In the genomic region with DNA sequence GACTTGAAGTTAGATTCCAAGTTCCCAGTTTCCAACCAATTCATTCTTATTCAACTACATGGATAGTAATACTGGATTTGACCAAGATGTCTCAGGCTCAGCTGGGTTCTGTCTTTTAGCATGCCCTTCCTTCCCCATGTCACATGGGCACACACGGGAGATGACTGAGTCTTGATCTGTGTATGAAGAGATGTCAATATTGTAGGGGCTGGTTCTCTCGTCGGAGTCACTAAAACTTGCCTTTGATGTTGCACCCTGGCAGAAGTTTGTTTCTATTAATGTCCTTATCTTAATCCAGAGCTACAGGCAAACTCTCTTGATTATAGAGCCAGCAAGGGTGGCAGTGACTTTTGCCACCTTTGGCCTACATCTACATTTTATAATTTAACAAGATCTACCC, we compare ENCODE assay signal across 19 mouse cellular contexts. TPM values are rescaled to one million over a fixed set of nuclear protein-coding genes. Genes with fewer than 3 reads are reported as not detected.
DNase-seq lines count a peak whose midpoint lies in the region; ATAC-seq lines count a peak whose summit lies in the region.
"Had no signal": no experiment of that assay in that cellular context is flagged by ENCODE, and none has a peak within 500 bp of the region (broad histone marks: within the 10 kb centered on the region; RNA-seq: fewer than 3 reads in every experiment).

No protein-coding gene starts in this region.

- H3K4me2 ChIP-seq in heart, embryonic 11.5 days, result no peak overlapping the region
- no peak overlapping the region for H3K4me2 ChIP-seq in heart, embryonic 13.5 days
- no peak overlapping the region for H3K4me2 ChIP-seq in heart, embryonic 15.5 days
- no peak overlapping the region for H3K4me2 ChIP-seq in stomach, embryonic 15.5 days
- H3K4me2 ChIP-seq: embryonic facial prominence, embryonic 12.5 days; forebrain, embryonic 12.5 days; hindbrain, embryonic 15.5 days had no signal

- peak; percentile 41 for DNase-seq in heart, adult 8-10 months (ENCODE audit: low spot score)
- DNase-seq in cerebellum, postnatal 36 days, result no peak
- DNase-seq: adrenal gland, adult 2 months; adrenal gland, postnatal 25 days; cerebellum, adult 18-20 months; cerebellum, adult 9-11 months; gastrocnemius, postnatal 25 days had no signal

- H3K27ac ChIP-seq in heart, embryonic 11.5 days (ENCODE audit: low read depth, low read length), result no peak overlapping the region
- H3K27ac ChIP-seq in heart, embryonic 13.5 days (replicated peaks), result peak overlapping the region; percentile 44; the same call in 1 of the 2 replicates
- peak overlapping the region; percentile 6; the same call in 1 of the 2 replicates for H3K27ac ChIP-seq in heart, embryonic 15.5 days
- H3K27ac ChIP-seq in stomach, embryonic 15.5 days, result peak overlapping the region; percentile 36; the same call in 1 of the 2 replicates
- H3K27ac ChIP-seq: embryonic facial prominence, embryonic 12.5 days; forebrain, embryonic 12.5 days; hindbrain, embryonic 15.5 days had no signal

- WGBS in heart, embryonic 11.5 days (ENCODE audit: insufficient replicate concordance), result 49% methylated on average over 3 of the region's 3 CpGs
- WGBS in heart, embryonic 13.5 days, result 36% methylated on average over 3 of the region's 3 CpGs
- WGBS in heart, embryonic 15.5 days, result 36% methylated on average over 3 of the region's 3 CpGs
- WGBS in stomach, embryonic 15.5 days, result 53% methylated on average over 3 of the region's 3 CpGs

- no peaks in the 10 kb centered on the region for H3K9me3 ChIP-seq in heart, embryonic 11.5 days (replicated peaks; ENCODE audit: control insufficient read depth, low read length)
- no peaks in the 10 kb centered on the region; the same call in 1 of the 2 replicates for H3K9me3 ChIP-seq in heart, embryonic 13.5 days
- H3K9me3 ChIP-seq in heart, embryonic 15.5 days (replicated peaks), result no peaks in the 10 kb centered on the region
- H3K9me3 ChIP-seq in stomach, embryonic 15.5 days, result no peaks in the 10 kb centered on the region
- H3K9me3 ChIP-seq: embryonic facial prominence, embryonic 12.5 days; forebrain, embryonic 12.5 days; hindbrain, embryonic 15.5 days had no signal

- no peaks in the 10 kb centered on the region; the same call in 1 of the 2 replicates for H3K4me1 ChIP-seq in heart, embryonic 11.5 days (ENCODE audit: control insufficient read depth, insufficient read depth, low read length)
- H3K4me1 ChIP-seq in heart, embryonic 13.5 days, result peaks cover 28% of the 10 kb centered on the region
- H3K4me1 ChIP-seq in heart, embryonic 15.5 days (replicated peaks), result peaks cover 24% of the 10 kb centered on the region
- no peaks in the 10 kb centered on the region for H3K4me1 ChIP-seq in stomach, embryonic 15.5 days
- H3K4me1 ChIP-seq: forebrain, embryonic 12.5 days; hindbrain, embryonic 15.5 days had no signal

- no peaks in the 10 kb centered on the region for H3K27me3 ChIP-seq in heart, embryonic 11.5 days (ENCODE audit: control insufficient read depth, insufficient read depth, low read length)
- H3K27me3 ChIP-seq in heart, embryonic 13.5 days (replicated peaks), result no peaks in the 10 kb centered on the region
- H3K27me3 ChIP-seq in heart, embryonic 15.5 days, result no peaks in the 10 kb centered on the region
- no peaks in the 10 kb centered on the region for H3K27me3 ChIP-seq in stomach, embryonic 15.5 days (replicated peaks)
- H3K27me3 ChIP-seq: embryonic facial prominence, embryonic 12.5 days; forebrain, embryonic 12.5 days; hindbrain, embryonic 15.5 days had no signal

- H3K36me3 ChIP-seq in heart, embryonic 11.5 days (ENCODE audit: control insufficient read depth, insufficient read depth, low read length), result no peaks in the 10 kb centered on the region
- H3K36me3 ChIP-seq in heart, embryonic 13.5 days, result no peaks in the 10 kb centered on the region
- H3K36me3 ChIP-seq in heart, embryonic 15.5 days, result no peaks in the 10 kb centered on the region
- H3K36me3 ChIP-seq in stomach, embryonic 15.5 days, result no peaks in the 10 kb centered on the region
- H3K36me3 ChIP-seq: embryonic facial prominence, embryonic 12.5 days; forebrain, embryonic 12.5 days; hindbrain, embryonic 15.5 days had no signal

- no peak overlapping the region for H3K9ac ChIP-seq in heart, embryonic 11.5 days (ENCODE audit: low read depth, low read length)
- H3K9ac ChIP-seq in heart, embryonic 13.5 days, result no peak overlapping the region
- H3K9ac ChIP-seq in heart, embryonic 15.5 days, result no peak overlapping the region
- H3K9ac ChIP-seq in stomach, embryonic 15.5 days, result no peak overlapping the region
- H3K9ac ChIP-seq: embryonic facial prominence, embryonic 12.5 days; forebrain, embryonic 12.5 days; hindbrain, embryonic 15.5 days had no signal

- H3K4me3 ChIP-seq in heart, embryonic 11.5 days (ENCODE audit: low read depth, low read length), result no peak overlapping the region
- H3K4me3 ChIP-seq in heart, embryonic 13.5 days, result no peak overlapping the region
- H3K4me3 ChIP-seq in heart, embryonic 15.5 days, result no peak overlapping the region
- no peak overlapping the region for H3K4me3 ChIP-seq in stomach, embryonic 15.5 days (replicated peaks)
- H3K4me3 ChIP-seq: embryonic facial prominence, embryonic 12.5 days; forebrain, embryonic 12.5 days; hindbrain, embryonic 15.5 days had no signal

- ATAC-seq in heart, embryonic 11.5 days (replicated peaks; ENCODE audit: insufficient number of reproducible peaks, low FRiP score, low TSS enrichment), result no peak
- no peak for ATAC-seq in heart, embryonic 13.5 days (ENCODE audit: extremely low read depth, insufficient number of reproducible peaks, low FRiP score, low TSS enrichment)
- ATAC-seq in heart, embryonic 15.5 days (replicated peaks; ENCODE audit: insufficient number of reproducible peaks, insufficient read depth, low FRiP score, low read depth), result no peak
- no peak for ATAC-seq in stomach, embryonic 15.5 days (ENCODE audit: insufficient read depth, low FRiP score, low read depth)
- ATAC-seq in erythroid progenitor cell, adult 5-6 weeks (replicated peaks; ENCODE audit: low FRiP score, poor library complexity, severe bottlenecking), result no peak
- ATAC-seq: intestine, embryonic 16.5 days had no signal

RNA-seq across cellular contexts. Expression of gene Myoz2, which starts 46.9 kb away (rescaled TPM):
- 1,000 to 10,000 TPM; 1,494 to 1,679 (median 1,556) TPM for total RNA-seq in heart, adult 8-10 months (2022)
- 100 and 111 TPM in 2 replicates for polyA plus RNA-seq in heart, embryonic 11.5 days (2014; fragmentation: Nextera tagmentation; extraction: Ambion mirVana)
- 166 and 204 TPM in 2 replicates for polyA plus RNA-seq in heart, embryonic 13.5 days (2015; fragmentation: Nextera tagmentation; extraction: Ambion mirVana)
- 178 and 261 TPM in 2 replicates for polyA plus RNA-seq in heart, embryonic 15.5 days (2015; fragmentation: Nextera tagmentation; extraction: Ambion mirVana)
- 0.95 and 1.2 TPM in 2 replicates for polyA plus RNA-seq in stomach, embryonic 15.5 days (2015; fragmentation: Nextera tagmentation; extraction: Ambion mirVana)
- not detected in 2 replicates for total RNA-seq in erythroid progenitor cell, adult 5-6 weeks (2015; ENCODE audit: low replicate concordance)
- not detected in 2 replicates for total RNA-seq in erythroid progenitor cell, adult 5-6 weeks (2017; ENCODE audit: low replicate concordance)
- total RNA-seq: adrenal gland, postnatal 25 days; ES-E14; granulocyte monocyte progenitor cell, adult 5-6 weeks had no signal
- polyA plus RNA-seq: adrenal gland, adult 2 months; forebrain, embryonic 12.5 days; forebrain, embryonic 16.5 days had no signal

Comparison
In these comparisons a context has a peak if more than half of its experiments do, and no peak if none do; other contexts are left out.
1. RNA of gene Myoz2, which starts 46.9 kb away (polyA plus RNA-seq): 178 to 261 TPM in heart, embryonic 15.5 days, 166 to 204 TPM in heart, embryonic 13.5 days and 100 to 111 TPM in heart, embryonic 11.5 days; 0.95 to 1.2 TPM in stomach, embryonic 15.5 days; every median in the first group is over 10 times any median in the second.